Mouse (Mus musculus) urinary bladder, postnatal 10 days (tissue): ENCODE results near the gene Tbc1d8b.

Source experiments
- DNase-seq: peaks from one replicate; pipeline ENCODE4 v3.0.0; 2022; ENCODE audit warnings: low spot score

The Tbc1d8b gene

GRCm38 (mm10) chrX:139779401-139779800, 94.6 kb downstream of the Tbc1d8b start:
- DNase-seq: no peak

- DNase-seq: no peak
Measured at GRCm38 (mm10) chrX:139780988-139781387, 96.2 kb downstream of the Tbc1d8b start.

- DNase-seq: no peak
Measured at GRCm38 (mm10) chrX:139781563-139781962, 96.8 kb downstream of the Tbc1d8b start.

- no peak for DNase-seq
Measured at GRCm38 (mm10) chrX:139782278-139783044, 97.7 kb downstream of the Tbc1d8b start, which contains the start of gene Ripply1. Gene Ripply1, minus strand, starts transcription at chrX:139782353.

GRCm38 (mm10) chrX:139783045-139783422, 98.2 kb downstream of the Tbc1d8b start:
- no peak for DNase-seq

- DNase-seq: no peak
Measured at GRCm38 (mm10) chrX:139785764-139786163, 101.0 kb downstream of the Tbc1d8b start.

GRCm38 (mm10) chrX:139794072-139794845, 109.5 kb downstream of the Tbc1d8b start:
- DNase-seq: no peak

- DNase-seq: no peak
Measured at GRCm38 (mm10) chrX:139796037-139796436, 111.2 kb downstream of the Tbc1d8b start.

- no peak for DNase-seq
Measured at GRCm38 (mm10) chrX:139797875-139798274, 113.1 kb downstream of the Tbc1d8b start.

GRCm38 (mm10) chrX:139799953-139800352, 115.2 kb downstream of the Tbc1d8b start:
- DNase-seq: no peak

- no peak for DNase-seq
Measured at GRCm38 (mm10) chrX:139800406-139800878, 115.6 kb downstream of the Tbc1d8b start, which contains the start of gene Cldn2. Gene Cldn2, plus strand, starts transcription at chrX:139800828.
